Mouse (Mus musculus): ENCODE data around the gene Agap1. TPM values are rescaled to one million over a fixed set of nuclear protein-coding genes. Genes with fewer than 3 reads are reported as not detected.
A peak's percentile ranks its signal among the peaks of the same experiment; 100 is the strongest.

Agap1 gene
- polyA plus RNA-seq, 1 experiment from 2014 or later: 17.9 TPM

DNA sequence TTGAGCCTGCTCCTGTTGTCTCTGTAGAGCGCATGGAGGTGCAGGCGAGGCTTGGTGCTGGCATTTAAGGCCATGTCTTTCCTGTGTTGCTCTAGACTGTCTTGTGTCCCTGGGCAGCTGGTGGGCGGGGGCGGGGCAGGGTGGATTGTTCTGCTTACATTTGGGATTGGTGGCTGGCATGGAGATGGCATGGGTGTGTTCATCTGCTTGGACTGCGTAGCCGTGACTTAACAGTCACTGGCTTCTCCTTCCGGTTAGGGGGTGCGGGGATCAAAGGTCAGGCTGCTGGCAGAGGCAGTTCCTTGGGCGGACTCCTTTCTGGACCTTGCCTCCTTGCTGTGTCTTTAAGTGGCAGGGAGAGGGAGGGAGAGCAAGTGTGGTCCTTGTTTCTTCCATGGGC is 26.5 kb downstream of the Agap1 start:
- 68% methylated on average over 9 of the region's 9 CpGs for WGBS
- H3K9ac ChIP-seq (ENCODE audit: low read length): no peak overlapping the region
- H3K4me3 ChIP-seq (ENCODE audit: low read depth, low read length): no peak overlapping the region
- no peaks in the 10 kb centered on the region for H3K27me3 ChIP-seq (replicated peaks; ENCODE audit: control insufficient read depth, insufficient read depth, low read length)
- H3K27ac ChIP-seq (ENCODE audit: low read depth): no peak overlapping the region
- no peak for DNase-seq (ENCODE audit: low spot score)
- no peaks in the 10 kb centered on the region for H3K9me3 ChIP-seq (ENCODE audit: control insufficient read depth, low read length)
- no peak overlapping the region for H3K4me2 ChIP-seq (ENCODE audit: low read length)
- peaks cover 13% of the 10 kb centered on the region; the same call in 1 of the 2 replicates for H3K4me1 ChIP-seq (replicated peaks; ENCODE audit: control insufficient read depth, insufficient read depth, low read length)
- no peaks in the 10 kb centered on the region for H3K36me3 ChIP-seq (ENCODE audit: control insufficient read depth, insufficient read depth, low read length)
- peak; percentile 10; the same call in 1 of the 2 replicates for ATAC-seq (replicated peaks; ENCODE audit: low FRiP score, low TSS enrichment, low read depth)

- H3K4me2 ChIP-seq (ENCODE audit: low read length): no peak overlapping the region
- 55% methylated on average over 5 of the region's 5 CpGs for WGBS
- H3K4me3 ChIP-seq (ENCODE audit: low read depth, low read length): no peak overlapping the region
- no peak overlapping the region for H3K9ac ChIP-seq (ENCODE audit: low read length)
- H3K4me1 ChIP-seq (replicated peaks; ENCODE audit: control insufficient read depth, insufficient read depth, low read length): peaks cover 11% of the 10 kb centered on the region; the same call in 1 of the 2 replicates
- no peaks in the 10 kb centered on the region for H3K27me3 ChIP-seq (replicated peaks; ENCODE audit: control insufficient read depth, insufficient read depth, low read length)
- H3K36me3 ChIP-seq (ENCODE audit: control insufficient read depth, insufficient read depth, low read length): no peaks in the 10 kb centered on the region
- no peaks in the 10 kb centered on the region for H3K9me3 ChIP-seq (ENCODE audit: control insufficient read depth, low read length)
- no peak overlapping the region for H3K27ac ChIP-seq (ENCODE audit: low read depth)
- ATAC-seq (replicated peaks; ENCODE audit: low FRiP score, low TSS enrichment, low read depth): no peak
- no peak for DNase-seq (ENCODE audit: low spot score)
Measured at GRCm38 (mm10) chr1:89482812-89483211, 28.2 kb downstream of the Agap1 start.

DNA sequence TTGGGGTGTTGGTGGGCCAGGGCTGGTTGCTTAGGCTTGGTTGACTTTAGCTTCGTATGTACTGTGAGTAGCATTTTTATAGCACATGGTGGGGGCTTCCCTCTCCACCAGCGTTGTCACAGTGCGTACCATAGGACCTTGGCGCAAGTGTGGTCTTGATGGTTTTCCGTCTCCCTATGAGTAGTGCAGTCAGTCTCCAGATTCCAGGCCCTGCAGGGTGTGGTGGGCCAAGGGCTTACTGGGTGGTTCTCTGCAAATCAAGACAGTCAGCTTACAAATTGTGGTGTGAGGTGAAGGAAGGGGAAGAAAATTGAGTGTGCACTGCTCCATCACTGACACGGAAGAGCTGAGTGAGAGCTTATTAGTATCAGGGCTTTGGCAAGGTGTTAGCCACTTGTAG is 32.3 kb downstream of the Agap1 start:
- Histone ChIP-seq H3K4me3 (ENCODE audit: low read depth, low read length) (no peak overlapping the region), H3K27me3 (replicated peaks; ENCODE audit: control insufficient read depth, insufficient read depth, low read length) (no peaks in the 10 kb centered on the region), H3K9me3 (ENCODE audit: control insufficient read depth, low read length) (no peaks in the 10 kb centered on the region), H3K27ac (ENCODE audit: low read depth) (no peak overlapping the region), H3K9ac (ENCODE audit: low read length) (no peak overlapping the region), H3K4me2 (ENCODE audit: low read length) (no peak overlapping the region), H3K4me1 (replicated peaks; ENCODE audit: control insufficient read depth, insufficient read depth, low read length) (peaks cover 9% of the 10 kb centered on the region), H3K36me3 (ENCODE audit: control insufficient read depth, insufficient read depth, low read length) (no peaks in the 10 kb centered on the region)
- ATAC-seq (replicated peaks; ENCODE audit: low FRiP score, low TSS enrichment, low read depth) (no peak), DNase-seq (ENCODE audit: low spot score) (no peak)
- 88% methylated on average over 6 of the region's 6 CpGs for WGBS

- Histone ChIP-seq H3K36me3 (ENCODE audit: control insufficient read depth, insufficient read depth, low read length) (no peaks in the 10 kb centered on the region), H3K4me3 (ENCODE audit: low read depth, low read length) (no peak overlapping the region), H3K27me3 (replicated peaks; ENCODE audit: control insufficient read depth, insufficient read depth, low read length) (no peaks in the 10 kb centered on the region), H3K4me1 (replicated peaks; ENCODE audit: control insufficient read depth, insufficient read depth, low read length) (peaks cover 9% of the 10 kb centered on the region), H3K9ac (ENCODE audit: low read length) (no peak overlapping the region), H3K27ac (ENCODE audit: low read depth) (no peak overlapping the region), H3K4me2 (ENCODE audit: low read length) (no peak overlapping the region), H3K9me3 (ENCODE audit: control insufficient read depth, low read length) (no peaks in the 10 kb centered on the region)
- ATAC-seq (replicated peaks; ENCODE audit: low FRiP score, low TSS enrichment, low read depth) (peak; percentile 26; the same call in 1 of the 2 replicates), DNase-seq (ENCODE audit: low spot score) (peak; percentile 69)
- 59% methylated on average over 17 of the region's 17 CpGs for WGBS
Measured at GRCm38 (mm10) chr1:89489111-89489971, 34.7 kb downstream of the Agap1 start.

- H3K9me3 ChIP-seq (ENCODE audit: control insufficient read depth, low read length): no peaks in the 10 kb centered on the region
- 87% methylated on average over 5 of the region's 5 CpGs for WGBS
- H3K9ac ChIP-seq (ENCODE audit: low read length): no peak overlapping the region
- no peaks in the 10 kb centered on the region for H3K36me3 ChIP-seq (ENCODE audit: control insufficient read depth, insufficient read depth, low read length)
- H3K27ac ChIP-seq (ENCODE audit: low read depth): no peak overlapping the region
- no peaks in the 10 kb centered on the region for H3K27me3 ChIP-seq (replicated peaks; ENCODE audit: control insufficient read depth, insufficient read depth, low read length)
- no peak overlapping the region for H3K4me2 ChIP-seq (ENCODE audit: low read length)
- H3K4me3 ChIP-seq (ENCODE audit: low read depth, low read length): no peak overlapping the region
- ATAC-seq (replicated peaks; ENCODE audit: low FRiP score, low TSS enrichment, low read depth): no peak
- DNase-seq (ENCODE audit: low spot score): no peak
- peaks cover 14% of the 10 kb centered on the region for H3K4me1 ChIP-seq (replicated peaks; ENCODE audit: control insufficient read depth, insufficient read depth, low read length)
Measured at GRCm38 (mm10) chr1:89493177-89493576, 38.6 kb downstream of the Agap1 start.

DNA sequence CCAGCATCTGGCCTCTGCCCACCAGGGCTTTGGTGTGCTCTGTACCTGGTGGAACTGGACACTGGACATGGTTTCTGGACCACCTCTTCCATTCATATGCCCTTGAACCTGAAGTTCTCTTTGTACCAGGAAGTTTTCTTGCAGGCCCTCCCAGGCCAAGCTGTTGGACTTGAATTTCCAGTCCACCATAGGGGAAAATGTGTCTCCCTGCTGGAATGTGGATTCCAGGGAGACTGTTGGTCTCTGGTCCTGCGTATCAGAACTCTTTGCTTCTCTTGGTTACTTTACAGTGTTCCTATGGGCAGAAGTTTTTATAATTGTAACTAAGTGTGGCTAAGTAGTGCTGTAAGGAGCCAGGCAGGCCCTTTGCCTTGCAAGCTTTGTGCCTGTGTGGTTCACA is 40.2 kb downstream of the Agap1 start:
- ATAC-seq (replicated peaks; ENCODE audit: low FRiP score, low TSS enrichment, low read depth) (no peak), DNase-seq (ENCODE audit: low spot score) (no peak)
- no peaks in the 10 kb centered on the region for H3K36me3 ChIP-seq (ENCODE audit: control insufficient read depth, insufficient read depth, low read length)
- no peak overlapping the region for H3K4me2 ChIP-seq (ENCODE audit: low read length)
- WGBS: 75% methylated on average over 1 of the region's 1 CpGs
- H3K9ac ChIP-seq (ENCODE audit: low read length): no peak overlapping the region
- no peak overlapping the region for H3K27ac ChIP-seq (ENCODE audit: low read depth)
- peaks cover 17% of the 10 kb centered on the region for H3K4me1 ChIP-seq (replicated peaks; ENCODE audit: control insufficient read depth, insufficient read depth, low read length)
- H3K9me3 ChIP-seq (ENCODE audit: control insufficient read depth, low read length): no peaks in the 10 kb centered on the region
- no peak overlapping the region for H3K4me3 ChIP-seq (ENCODE audit: low read depth, low read length)
- no peaks in the 10 kb centered on the region for H3K27me3 ChIP-seq (replicated peaks; ENCODE audit: control insufficient read depth, insufficient read depth, low read length)

DNA sequence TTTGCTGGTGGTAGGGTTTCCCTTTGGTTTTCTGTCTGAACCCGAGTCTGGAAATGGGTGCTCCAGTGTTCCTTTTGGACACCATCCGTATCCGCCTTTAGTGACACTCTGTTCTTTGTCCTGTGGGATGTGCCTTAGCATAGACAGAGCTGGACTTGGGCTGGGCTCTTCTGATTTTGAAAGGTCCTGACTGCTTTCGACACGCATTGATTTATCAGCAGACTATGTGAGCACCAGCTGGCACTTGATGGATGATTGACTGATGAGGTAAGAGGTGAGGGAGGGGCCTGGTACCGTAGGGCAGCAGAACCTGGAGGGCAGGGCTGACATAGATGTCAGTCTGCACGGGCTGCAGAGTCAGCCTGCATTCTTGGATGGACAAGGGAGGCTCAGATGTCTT is 41.6 kb downstream of the Agap1 start:
- Histone ChIP-seq H3K4me2 (ENCODE audit: low read length) (no peak overlapping the region), H3K9ac (ENCODE audit: low read length) (no peak overlapping the region), H3K27me3 (replicated peaks; ENCODE audit: control insufficient read depth, insufficient read depth, low read length) (no peaks in the 10 kb centered on the region), H3K9me3 (ENCODE audit: control insufficient read depth, low read length) (no peaks in the 10 kb centered on the region), H3K36me3 (ENCODE audit: control insufficient read depth, insufficient read depth, low read length) (no peaks in the 10 kb centered on the region), H3K27ac (ENCODE audit: low read depth) (no peak overlapping the region), H3K4me1 (replicated peaks; ENCODE audit: control insufficient read depth, insufficient read depth, low read length) (peaks cover 16% of the 10 kb centered on the region), H3K4me3 (ENCODE audit: low read depth, low read length) (no peak overlapping the region)
- WGBS: 75% methylated on average over 7 of the region's 7 CpGs
- ATAC-seq (replicated peaks; ENCODE audit: low FRiP score, low TSS enrichment, low read depth) (no peak), DNase-seq (ENCODE audit: low spot score) (no peak)

DNA sequence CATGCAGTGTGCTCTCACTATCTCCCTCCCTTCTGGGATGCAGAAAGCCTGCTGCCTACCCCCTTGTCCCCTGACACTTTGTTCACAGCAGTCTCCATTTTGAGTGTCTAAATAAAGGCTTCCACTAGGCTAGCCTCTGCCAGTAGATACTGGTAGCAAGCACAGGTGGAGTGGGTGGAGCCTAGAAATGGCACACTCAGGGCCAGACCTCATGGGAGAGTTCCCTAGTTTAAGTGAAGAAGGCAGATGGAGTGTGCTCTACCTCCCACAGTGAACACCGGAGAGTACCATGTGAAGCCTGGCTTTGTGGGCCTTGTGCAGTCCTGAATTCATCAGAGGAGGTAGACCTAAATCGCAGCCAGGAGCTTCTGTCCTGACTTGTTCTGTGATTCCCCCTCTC is 46.3 kb downstream of the Agap1 start:
- Histone ChIP-seq H3K9me3 (ENCODE audit: control insufficient read depth, low read length) (no peaks in the 10 kb centered on the region), H3K27ac (ENCODE audit: low read depth) (no peak overlapping the region), H3K36me3 (ENCODE audit: control insufficient read depth, insufficient read depth, low read length) (no peaks in the 10 kb centered on the region), H3K27me3 (replicated peaks; ENCODE audit: control insufficient read depth, insufficient read depth, low read length) (no peaks in the 10 kb centered on the region), H3K9ac (ENCODE audit: low read length) (no peak overlapping the region), H3K4me3 (ENCODE audit: low read depth, low read length) (no peak overlapping the region), H3K4me2 (ENCODE audit: low read length) (no peak overlapping the region), H3K4me1 (replicated peaks; ENCODE audit: control insufficient read depth, insufficient read depth, low read length) (peaks cover 16% of the 10 kb centered on the region)
- 90% methylated on average over 2 of the region's 2 CpGs for WGBS
- no peak for ATAC-seq (replicated peaks; ENCODE audit: low FRiP score, low TSS enrichment, low read depth)
- DNase-seq (ENCODE audit: low spot score): no peak

DNA sequence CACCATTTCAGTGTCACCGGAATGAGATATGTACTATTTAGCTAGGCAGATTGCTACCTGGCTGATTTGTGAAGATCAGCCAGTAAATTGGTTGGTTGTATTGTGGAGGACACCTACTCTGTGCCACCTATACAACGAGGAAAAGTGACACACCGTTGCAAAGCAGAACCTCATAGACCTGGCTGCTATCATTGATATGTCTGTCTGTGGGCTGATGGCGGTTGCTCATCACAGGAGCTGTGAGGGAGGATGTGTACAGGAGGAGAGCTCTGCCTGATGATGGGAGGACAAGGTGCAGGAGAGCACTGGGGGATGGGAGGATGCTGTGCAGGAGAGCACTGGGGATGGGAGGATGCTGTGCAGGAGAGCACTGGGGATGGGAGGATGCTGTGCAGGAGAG is 46.7 kb downstream of the Agap1 start:
- Histone ChIP-seq H3K36me3 (ENCODE audit: control insufficient read depth, insufficient read depth, low read length) (no peaks in the 10 kb centered on the region), H3K4me2 (ENCODE audit: low read length) (no peak overlapping the region), H3K4me1 (replicated peaks; ENCODE audit: control insufficient read depth, insufficient read depth, low read length) (peaks cover 16% of the 10 kb centered on the region), H3K9ac (ENCODE audit: low read length) (no peak overlapping the region), H3K4me3 (ENCODE audit: low read depth, low read length) (no peak overlapping the region), H3K27me3 (replicated peaks; ENCODE audit: control insufficient read depth, insufficient read depth, low read length) (no peaks in the 10 kb centered on the region), H3K27ac (ENCODE audit: low read depth) (no peak overlapping the region), H3K9me3 (ENCODE audit: control insufficient read depth, low read length) (no peaks in the 10 kb centered on the region)
- 90% methylated on average over 4 of the region's 4 CpGs for WGBS
- no peak for DNase-seq (ENCODE audit: low spot score)
- no peak for ATAC-seq (replicated peaks; ENCODE audit: low FRiP score, low TSS enrichment, low read depth)

All from intestine, embryonic 14.5 days (tissue).